Mouse (Mus musculus) natural killer cell, adult 2 months (primary cell): ENCODE data around the gene Bscl2.

Experiments used
- DNase-seq, 2 experiments: peaks; one replicate each; pipeline ENCODE4 v3.0.0; 2022; ENCODE audit warnings: low spot score in 2 of 2

The Bscl2 gene

DNA sequence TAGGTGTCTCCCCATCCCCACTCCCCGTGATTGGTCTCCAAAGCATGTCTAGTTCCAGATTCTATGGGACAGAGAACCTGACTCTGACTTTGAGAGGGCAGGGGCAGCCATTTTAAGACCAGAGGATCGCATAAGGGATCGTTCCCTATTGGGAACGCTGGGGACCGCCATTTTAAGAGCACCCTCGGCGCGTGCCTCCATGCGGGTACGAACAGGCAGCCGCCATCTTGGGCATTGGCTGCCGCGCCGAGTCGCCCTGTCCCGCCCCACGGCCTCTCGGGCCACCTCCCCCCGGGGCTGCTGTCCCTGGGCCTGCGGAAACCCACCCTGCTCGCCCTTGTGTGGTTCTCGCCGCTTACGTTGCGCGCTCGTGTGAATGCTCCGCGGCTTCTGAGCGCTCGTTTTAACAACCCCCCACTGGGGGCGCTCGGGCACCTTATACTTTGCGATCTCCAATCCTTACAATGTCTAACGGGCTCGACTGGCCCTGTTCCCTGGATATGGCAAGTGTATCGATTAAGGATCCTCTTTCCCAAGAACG, at the start of gene Bscl2:
TSS of gene Bscl2 (plus strand) at position 217 of the 541 bp plus-strand sequence.
- peak; percentile 80 to 85 for DNase-seq

DNA sequence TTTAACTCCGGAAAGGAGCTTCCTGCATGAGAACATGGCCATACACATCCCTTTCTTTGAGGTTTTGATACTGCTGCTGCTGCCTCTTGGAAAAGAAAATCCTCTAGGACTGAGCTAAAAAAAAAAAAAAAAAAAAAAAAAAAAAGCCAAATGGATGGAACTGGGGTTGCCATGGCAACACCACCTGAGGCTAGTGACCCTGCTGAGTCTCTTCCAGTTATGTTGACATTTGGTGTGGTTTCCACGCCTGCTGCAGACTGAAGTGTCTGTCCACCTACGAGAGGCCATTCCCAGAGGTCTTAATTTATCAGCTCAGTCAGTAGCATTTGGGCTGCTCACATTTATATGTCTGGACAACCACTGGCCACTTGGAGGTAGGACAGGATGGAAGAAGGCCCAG, 48.7 kb upstream of the Bscl2 start:
- no peak for DNase-seq

DNA sequence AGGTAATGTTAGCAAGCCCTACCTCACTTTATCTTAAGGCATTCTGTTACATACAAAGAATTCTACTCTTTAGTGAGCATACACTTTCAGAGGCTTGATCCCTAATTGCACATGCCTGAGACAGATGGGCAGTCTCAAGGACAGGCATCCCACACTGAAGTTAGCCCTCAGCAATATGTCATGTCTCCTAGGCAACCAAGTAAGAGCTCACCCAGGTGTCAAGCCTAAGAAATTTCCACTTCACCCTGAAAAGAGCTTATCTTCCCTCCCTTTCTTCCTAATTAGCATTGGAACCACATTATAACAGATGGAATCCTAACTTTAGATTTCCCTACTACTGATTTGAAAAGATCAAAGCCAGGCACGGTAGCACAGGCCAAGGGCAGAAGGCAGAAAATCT, 48.1 kb upstream of the Bscl2 start:
- no peak for DNase-seq

DNA sequence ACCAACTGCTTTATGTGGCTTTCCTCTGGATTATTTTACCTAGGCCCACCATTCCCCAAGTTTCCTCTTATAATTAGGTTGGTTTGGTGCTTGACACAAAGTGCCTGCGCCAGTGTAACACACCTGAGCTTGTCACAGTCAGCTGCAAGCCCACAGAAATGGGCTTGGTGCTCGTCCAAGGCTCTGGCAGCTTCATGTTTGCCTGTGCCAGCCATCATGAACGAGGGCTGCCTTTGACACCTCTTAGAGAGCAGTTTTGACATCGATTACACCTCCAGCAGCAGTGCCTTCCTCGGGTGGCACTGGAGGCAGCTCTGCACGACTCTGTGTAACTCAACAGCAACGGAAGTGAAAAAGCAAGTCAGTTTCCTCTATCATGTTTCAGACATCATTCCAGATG, 47.1 kb upstream of the Bscl2 start:
- DNase-seq: no peak

DNA sequence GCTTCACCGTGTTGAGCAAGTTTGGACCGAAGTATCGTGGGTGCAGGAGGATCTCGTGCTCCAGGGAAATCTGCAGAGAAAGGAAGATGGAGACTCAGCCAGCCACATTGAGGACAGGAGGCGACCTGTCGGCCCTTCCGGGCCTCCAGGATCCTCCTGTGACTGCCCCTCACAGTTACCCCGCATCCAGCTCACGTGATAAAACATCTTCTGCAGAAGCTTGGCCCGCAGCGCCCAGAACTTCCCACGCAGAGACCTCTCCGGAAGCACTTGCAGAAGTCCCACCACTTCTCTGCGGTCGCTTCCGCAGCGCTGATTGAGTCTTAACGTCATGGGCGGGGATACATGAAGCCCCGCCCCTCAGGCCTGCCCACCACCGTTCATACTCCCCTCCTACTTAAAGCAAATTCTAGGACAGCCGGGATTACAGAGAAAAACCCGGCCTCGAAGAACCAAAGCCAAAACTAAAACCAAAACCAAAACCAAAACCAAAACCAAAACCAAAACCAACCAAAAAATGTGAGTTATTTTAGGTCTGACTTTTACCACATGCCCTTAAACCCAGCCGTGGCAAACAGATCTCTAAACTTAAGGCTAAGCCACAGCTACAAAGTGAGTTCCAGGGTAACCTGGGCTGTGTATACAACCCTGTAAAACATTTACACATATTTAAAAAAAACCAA, 38.9 kb upstream of the Bscl2 start, which contains the start of gene Polr2g:
TSS of gene Polr2g (minus strand) at position 314 of the 683 bp plus-strand sequence.
- peak; percentile 80 to 89 for DNase-seq

DNA sequence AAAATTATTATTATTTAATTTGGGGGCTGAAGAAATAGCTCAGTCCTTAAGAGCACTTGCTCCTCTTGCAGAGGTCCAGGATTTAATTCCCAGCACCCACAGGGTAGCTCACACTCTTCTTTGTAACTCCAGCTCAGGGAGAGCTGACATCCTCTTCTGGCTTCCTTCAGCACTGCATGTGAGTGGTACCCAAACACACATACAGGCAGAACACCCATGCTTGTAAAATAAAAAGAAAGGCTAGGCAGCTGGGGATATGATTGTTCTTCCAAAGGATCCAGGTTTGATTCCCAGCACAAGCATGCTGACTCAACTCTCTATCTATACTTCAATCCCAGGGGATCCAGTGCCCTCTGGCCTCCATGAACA, 38.3 kb upstream of the Bscl2 start:
- no peak for DNase-seq

DNA sequence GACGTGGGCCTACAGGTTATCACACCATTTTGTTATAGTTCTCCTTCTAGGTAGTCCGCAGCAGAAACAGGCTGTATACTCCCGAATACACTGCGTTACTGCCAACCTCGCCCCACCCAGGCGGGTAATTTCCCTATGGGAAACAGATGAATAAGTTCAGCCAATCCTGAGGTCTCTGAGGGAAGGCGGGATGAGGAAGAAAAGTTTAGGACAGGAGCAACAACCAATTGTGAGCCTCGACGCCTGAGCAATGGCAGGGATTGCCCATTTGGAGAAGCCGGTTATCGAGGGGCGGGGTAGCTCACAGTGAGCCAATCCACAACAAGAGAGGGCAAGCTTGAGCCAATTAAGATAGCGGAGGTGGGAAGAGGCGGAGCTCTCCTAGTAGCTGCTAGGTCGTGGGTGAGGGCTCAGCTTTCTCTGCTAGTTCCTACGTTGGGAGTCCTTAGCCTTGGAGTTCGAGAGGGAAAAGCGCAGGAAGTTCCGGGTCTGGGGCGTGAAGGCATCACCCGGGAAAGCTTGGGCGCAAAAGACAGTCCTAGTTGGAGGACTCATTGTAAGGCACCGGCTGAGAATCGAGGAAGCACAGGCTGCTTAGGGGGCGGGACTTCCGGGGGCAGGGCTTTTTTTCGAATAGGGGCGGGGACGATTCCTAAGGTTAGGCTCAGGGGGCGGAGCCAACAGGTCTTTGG, 35.0 kb upstream of the Bscl2 start, which contains the start of gene Zbtb3:
TSS of gene Zbtb3 (plus strand) at position 426 of the 692 bp plus-strand sequence.
- DNase-seq: peak; percentile 91 to 93

DNA sequence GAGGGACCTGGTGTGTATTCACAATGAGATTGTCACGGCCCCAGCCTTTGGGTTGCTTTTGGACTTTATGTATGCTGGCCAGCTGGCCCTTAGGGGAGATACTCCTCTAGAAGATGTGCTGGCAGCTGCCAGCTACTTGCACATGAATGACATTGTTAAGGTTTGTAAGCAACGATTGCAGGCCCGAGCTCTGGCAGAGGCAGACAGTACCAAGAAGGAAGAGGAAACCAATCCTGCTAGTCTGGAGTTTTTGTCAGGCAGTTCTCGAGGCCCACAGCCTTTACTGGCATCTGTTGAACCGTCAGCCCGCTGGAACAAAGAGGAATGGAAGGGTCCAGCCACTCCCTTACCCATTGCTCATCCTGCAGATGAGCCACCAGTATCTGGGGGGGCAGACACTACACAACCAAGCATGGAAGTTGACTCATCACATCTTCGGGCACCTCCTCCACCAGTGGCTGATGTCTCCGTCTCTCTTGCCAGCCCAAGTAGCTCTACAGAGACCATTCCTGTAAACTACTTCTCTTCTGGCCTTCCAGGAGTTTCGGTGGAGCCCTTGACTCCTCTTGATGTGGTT, 34.0 kb upstream of the Bscl2 start:
- DNase-seq: no peak

DNA sequence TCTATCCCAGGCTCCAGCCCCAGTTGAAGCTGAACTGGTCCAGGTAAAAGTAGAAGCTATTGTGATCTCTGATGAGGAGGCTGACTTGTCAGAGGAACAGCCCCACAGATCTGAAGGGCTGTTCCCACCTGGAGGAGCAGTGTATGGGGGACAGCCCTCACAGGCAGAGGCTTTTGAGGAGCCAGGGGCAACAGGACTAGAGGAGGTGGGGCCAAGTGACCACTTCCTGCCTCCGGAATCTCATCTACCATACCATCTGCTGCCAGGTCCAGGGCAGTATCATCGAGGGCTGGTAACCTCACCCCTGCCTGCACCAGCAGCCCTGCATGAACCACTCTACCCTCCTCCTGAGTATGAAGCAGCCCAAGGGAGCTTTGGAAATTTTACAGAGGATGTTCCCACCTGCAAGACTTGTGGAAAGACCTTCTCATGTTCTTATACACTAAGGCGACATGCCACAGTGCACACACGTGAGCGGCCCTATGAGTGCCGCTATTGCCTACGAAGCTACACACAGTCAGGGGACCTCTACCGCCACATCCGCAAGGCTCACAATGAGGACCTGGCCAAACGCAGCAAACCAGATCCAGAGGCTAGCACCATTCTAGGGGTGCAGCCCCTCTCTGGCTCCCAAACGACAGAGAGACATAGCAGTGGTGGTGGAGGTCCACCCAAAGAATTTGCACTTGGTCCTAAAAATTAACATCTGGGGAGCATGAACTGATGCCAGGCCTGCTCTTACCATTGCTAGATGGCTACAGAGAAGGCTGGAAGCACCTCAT, 33.2 kb upstream of the Bscl2 start:
- DNase-seq: peak in 1 of 2 experiments; percentile 23

DNA sequence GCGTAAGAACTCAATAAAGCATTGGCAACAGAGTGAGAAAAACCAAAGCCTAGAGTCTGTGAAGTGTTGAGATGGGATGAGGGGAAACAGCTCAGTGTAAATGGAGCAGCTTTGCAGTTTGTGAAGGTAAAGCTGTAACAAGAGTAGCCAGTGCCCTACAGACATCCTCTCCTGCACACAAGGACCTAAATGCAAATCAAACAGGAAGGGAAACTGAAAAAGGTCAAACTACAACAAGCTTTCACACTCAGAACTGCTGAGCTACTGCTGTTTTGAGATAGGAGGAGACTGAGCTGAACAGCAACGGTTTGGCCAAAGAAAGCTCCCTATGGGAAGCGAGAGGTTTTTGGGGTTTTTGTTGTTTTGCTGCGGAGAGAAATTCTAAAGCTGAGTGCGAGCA, 30.5 kb upstream of the Bscl2 start:
- DNase-seq: no peak

DNA sequence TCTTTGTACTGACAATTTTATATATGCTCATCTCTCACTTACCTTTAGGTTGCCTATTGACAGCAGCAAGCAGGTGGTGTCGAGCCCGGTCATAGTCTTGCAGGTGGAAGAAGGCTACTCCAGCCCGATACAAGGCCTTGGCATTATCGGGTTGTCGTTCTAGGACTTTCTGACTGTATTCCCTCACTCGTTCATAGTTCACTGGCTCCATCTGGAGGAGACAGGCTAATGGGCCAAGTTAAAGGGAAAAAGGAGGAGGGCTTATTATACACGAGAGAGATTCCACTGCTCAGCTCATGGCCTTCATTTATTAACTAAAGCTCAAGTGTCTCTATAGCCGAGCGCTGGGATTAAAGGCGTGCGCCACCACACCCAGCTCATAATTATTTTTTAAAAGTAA, 21.5 kb upstream of the Bscl2 start:
- no peak for DNase-seq

DNA sequence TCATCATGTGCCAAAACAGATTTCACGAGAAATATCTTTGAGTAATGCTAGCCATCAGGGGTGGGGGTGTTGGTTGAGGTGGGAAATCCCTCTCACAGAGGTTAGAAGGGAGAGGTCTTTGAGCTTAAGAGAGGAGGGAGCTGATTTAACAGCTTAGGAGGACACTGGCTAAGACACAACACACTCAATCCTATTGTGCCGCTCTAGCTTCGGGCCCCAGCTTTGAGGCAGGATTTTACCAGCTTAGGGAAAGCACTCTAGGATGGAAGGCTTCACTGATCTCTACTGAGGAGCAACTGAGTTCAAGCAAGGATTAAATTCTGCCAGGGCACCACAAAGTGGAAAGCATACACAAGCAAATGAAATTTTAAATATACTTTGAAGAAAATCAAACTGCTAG, 20.3 kb upstream of the Bscl2 start:
- DNase-seq: no peak

DNA sequence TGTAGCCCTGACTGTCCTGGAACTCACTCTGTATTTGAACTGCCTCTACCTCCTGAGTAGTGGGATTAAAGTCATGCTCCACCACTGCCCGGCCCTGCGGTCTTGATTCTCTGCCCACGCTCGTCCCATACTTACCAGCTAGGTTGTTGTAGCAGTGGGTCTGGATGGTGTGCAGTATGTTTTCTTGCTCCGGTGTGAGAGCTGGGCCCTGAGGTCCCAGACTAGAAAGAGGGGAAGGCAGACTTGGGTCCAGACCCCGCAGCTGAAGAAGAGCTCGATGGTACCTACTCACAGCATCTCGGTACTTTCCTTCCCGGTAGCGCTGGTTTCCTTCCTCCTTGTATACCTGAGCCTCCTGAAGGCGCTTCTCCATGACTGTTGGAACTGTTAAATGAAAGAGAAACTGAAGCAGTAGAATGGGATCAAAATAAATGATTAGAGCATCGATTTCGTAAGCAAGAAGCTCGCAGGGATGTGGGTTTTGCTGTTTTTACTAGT, 18.9 kb upstream of the Bscl2 start:
- DNase-seq: no peak

DNA sequence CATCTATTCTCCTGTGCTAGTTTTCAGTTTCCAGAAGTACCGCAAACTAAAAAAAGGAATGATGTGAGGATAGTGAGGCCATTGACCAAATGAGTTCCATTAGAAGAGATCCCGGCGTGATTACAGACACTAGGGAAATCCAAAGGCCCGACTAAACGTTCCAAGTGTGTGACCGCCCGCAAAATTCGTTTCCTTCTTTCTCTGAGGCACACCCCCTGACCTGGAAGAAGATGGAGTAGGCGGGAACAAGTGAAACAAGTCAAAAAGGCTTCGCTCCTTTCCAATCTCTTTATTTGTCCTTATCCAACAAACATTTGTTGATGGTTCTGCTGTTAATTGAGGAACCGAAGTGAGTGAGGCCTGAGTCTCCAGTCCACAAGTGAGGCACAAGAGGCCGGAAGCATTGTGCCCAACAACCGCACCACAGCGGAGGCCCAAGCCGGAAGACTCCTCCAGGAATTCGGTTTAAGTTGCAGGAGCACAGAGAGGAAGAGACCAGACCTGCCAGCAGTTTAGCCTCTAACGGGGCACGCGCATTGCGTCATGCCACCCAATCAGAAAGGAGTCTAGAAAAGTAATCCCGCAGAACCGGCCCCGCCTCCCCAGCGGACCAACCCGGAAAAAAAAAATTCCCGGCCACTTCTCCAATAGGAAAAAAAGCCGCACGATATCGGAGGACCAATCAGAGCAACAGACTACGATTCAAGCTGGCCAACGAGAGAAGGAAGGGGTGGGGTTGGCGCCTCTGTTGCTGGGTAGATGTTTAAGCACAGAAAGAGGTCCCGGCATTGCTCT, 18.3 kb upstream of the Bscl2 start, which contains the start of gene Ttc9c:
TSS of gene Ttc9c (minus strand) at position 533 of the 795 bp plus-strand sequence.
- DNase-seq: peak; percentile 91 to 92

DNA sequence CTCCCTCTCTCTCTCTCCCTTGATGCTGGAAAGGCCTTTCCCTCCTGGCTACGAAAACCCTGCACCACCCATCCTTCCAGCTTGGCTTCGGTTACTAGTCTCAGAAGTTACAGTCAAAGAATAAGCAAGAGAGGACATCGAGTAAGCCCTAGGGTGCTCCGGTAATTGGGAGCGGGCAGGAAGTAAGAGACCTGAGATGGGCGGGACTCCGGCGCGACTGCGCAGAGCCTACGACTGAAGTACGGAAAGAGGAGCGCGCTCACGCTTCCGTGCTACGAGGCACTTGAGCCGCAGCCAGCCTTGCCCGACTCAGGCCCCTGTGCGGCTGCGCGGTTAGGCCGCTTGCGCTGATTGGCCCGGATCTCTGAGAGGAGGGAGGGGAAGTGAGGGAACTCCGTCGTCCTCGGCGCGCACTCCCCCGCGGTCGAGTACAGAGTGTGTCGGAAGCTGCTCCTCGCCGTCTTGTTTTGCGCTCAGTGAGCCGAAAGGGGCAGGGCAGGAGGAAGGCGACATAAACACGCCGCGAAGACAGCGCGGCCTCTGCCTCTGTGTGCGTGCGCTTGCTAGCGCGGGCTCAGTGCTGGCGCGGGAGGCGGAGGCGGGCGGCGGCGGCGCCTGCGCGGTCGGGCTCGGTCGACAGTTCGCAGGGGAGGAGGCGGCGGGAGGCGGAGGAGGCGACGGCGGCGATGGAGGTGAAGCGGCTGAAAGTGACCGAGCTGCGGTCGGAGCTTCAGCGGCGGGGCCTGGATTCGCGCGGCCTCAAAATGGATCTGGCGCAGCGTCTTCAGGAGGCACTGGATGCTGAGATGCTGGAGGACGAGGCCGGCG, 17.5 kb upstream of the Bscl2 start, which contains the start of gene Hnrnpul2:
TSS of gene Hnrnpul2 (plus strand) at position 415 of the 828 bp plus-strand sequence.
- peak; percentile 98 for DNase-seq

DNA sequence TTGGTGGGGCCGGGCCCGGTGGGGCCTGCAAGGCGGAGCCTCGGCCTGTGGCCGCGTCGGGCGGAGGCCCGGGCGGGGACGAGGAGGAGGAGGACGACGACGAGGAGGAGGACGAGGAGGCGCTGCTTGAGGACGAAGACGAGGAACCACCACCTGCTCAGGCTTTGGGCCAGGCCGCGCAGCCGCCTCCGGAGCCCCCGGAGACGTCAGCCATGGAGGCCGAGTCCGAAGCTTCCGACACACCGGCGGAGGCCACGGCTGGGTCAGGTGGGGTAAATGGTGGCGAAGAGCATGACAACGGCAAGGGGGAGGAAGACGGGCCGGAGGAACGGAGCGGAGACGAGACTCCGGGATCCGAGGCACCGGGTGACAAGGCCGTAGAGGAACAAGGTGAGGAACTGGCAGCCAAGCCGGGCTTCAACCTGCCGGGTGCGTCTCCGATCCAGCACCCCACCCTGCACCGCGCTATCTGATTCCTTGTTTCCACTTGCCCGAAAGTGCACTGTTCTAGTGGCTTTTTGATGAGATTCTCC, 16.8 kb upstream of the Bscl2 start:
- no peak for DNase-seq

DNA sequence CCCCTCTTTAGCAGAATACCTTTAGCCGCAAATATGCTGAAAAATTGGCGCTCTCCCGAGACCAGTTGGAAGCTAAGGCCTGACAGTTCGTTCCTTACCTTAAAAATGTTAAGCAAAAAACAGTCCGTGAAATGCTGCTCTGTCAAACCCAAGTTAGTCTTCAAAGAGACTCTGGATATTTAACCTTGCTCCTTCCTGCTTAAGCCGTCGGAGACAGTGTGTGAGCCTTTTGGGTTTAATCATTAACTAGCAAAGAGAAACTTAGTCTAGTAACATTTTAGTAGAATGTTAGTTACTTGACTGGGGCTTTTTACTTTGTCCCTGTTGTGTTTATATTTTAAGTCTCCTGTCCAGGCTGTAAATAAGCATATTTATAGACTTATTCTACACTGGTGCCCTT, 16.1 kb upstream of the Bscl2 start:
- no peak for DNase-seq

DNA sequence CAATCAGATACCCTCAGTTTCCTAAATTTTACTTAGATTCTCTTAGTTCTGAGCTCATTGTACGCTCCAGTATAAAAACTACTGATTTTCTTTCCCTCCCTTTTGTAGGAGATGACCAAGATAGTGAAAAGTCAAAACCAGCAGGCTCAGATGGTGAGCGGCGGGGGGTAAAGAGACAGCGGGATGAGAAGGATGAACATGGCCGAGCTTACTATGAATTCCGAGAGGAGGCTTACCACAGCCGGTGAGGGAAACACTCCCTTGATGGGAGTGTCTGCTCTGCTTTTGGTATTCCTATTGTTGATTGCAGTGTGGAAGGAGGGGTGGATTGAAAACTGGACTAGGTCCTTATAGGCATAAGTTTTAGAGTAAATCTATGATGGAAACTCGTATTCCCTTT, 14.6 kb upstream of the Bscl2 start:
- no peak for DNase-seq

DNA sequence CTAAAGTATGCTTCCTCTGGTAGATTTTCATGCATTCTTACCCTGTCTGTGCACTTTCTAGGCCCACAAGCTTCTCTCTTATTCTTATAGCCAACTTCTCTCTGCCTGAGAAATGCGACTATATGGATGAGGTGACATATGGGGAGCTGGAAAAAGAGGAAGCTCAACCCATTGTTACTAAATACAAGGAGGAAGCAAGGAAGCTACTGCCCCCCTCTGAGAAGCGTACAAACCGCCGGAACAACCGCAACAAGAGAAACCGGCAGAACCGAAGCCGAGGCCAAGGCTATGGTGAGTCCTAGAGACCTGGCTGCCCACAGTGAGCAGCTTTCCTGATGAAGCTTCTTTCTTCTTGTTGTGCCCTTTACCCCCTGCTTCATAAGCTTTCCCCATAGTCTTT, 7.6 kb upstream of the Bscl2 start, which contains the start of gene AC129217.1:
TSS of gene AC129217.1 (plus strand) at position 114 of the 400 bp plus-strand sequence.
- no peak for DNase-seq
